Mouse (Mus musculus) heart, embryonic 11.5 days (tissue): Measurements from ENCODE around the gene Khdrbs2. TPM values are rescaled to one million over a fixed set of nuclear protein-coding genes. Genes with fewer than 3 reads are reported as not detected.

Source experiments
- ATAC-seq: fragments of 200-750 bp; cut with Nextera tagmentation; replicated peaks from 2 replicates; pipeline ENCODE4 v1.8.0; 2017; ENCODE audit warnings: moderate library complexity; ENCODE audit not compliant: insufficient number of reproducible peaks, low FRiP score, low TSS enrichment
- H3K27ac ChIP-seq: fragments of 300-500 bp; sonication (generic); 2 replicates; pipeline ENCODE4 v1.5.1; 2014; ENCODE audit warnings: mild to moderate bottlenecking, low read depth, low read length
- H3K27me3 ChIP-seq: fragments of 300-500 bp; sonication (generic); 2 replicates; pipeline ENCODE4 v1.6.1; 2014; ENCODE audit warnings: mild to moderate bottlenecking, low read length, mixed read lengths; ENCODE audit not compliant: control insufficient read depth, insufficient read depth
- H3K36me3 ChIP-seq: fragments of 300-500 bp; sonication (generic); 2 replicates; pipeline ENCODE4 v1.6.1; 2014; ENCODE audit warnings: mild to moderate bottlenecking, low read length, moderate library complexity, mixed read lengths; ENCODE audit not compliant: control insufficient read depth, insufficient read depth
- H3K4me1 ChIP-seq: fragments of 300-500 bp; sonication (generic); 2 replicates; pipeline ENCODE4 v1.6.1; 2014; ENCODE audit warnings: low read length; ENCODE audit not compliant: control insufficient read depth, insufficient read depth
- H3K4me2 ChIP-seq: fragments of 300-500 bp; sonication (generic); 2 replicates; pipeline ENCODE4 v1.6.1; 2014; ENCODE audit warnings: mild to moderate bottlenecking, moderate library complexity
- H3K4me3 ChIP-seq: fragments of 300-500 bp; sonication (generic); 2 replicates; pipeline ENCODE4 v1.5.1; 2014; ENCODE audit warnings: low read depth, low read length
- H3K9ac ChIP-seq: fragments of 300-500 bp; sonication (generic); 2 replicates; pipeline ENCODE4 v1.6.1; 2014; ENCODE audit warnings: mild to moderate bottlenecking, low read depth, low read length, moderate library complexity
- H3K9me3 ChIP-seq: fragments of 300-500 bp; sonication (generic); replicated peaks from 2 replicates; pipeline ENCODE4 v1.6.1; 2016; ENCODE audit warnings: low read length; ENCODE audit not compliant: control insufficient read depth
- WGBS: fragments of 180-500 bp; shearing (Covaris S2); extraction: QIAGEN DNeasy Blood & Tissue Kit; methylation state at CpG from one replicate; pipeline ENCODE4 v1.1.7; 2014; ENCODE audit not compliant: insufficient replicate concordance; 5-methylcytosine and 5-hydroxymethylcytosine counted together
- polyA plus RNA-seq: library from polyadenylated mRNA; unstranded; fragments of >200 nt; fragmentation: Nextera tagmentation; extraction: Ambion mirVana; gene quantifications from 2 replicates; pipeline ENCODE4 v1.2.1, GENCODE M21; 2014

Khdrbs2 gene
- polyA plus RNA-seq, 1 experiment from 2014 or later: 1.0 TPM

- Histone ChIP-seq H3K36me3 (no peaks in the 10 kb centered on the region), H3K4me2 (no peak overlapping the region), H3K4me1 (no peaks in the 10 kb centered on the region), H3K27me3 (no peaks in the 10 kb centered on the region), H3K9ac (no peak overlapping the region), H3K27ac (no peak overlapping the region), H3K9me3 (no peaks in the 10 kb centered on the region), H3K4me3 (no peak overlapping the region)
- WGBS: 70% methylated on average over 2 of the region's 2 CpGs
- no peak for ATAC-seq
Observed at GRCm38 (mm10) chr1:32407651-32408050, 235.1 kb downstream of the Khdrbs2 start.

- no peaks in the 10 kb centered on the region for H3K9me3 ChIP-seq
- no peak overlapping the region for H3K27ac ChIP-seq
- ATAC-seq: no peak
- WGBS: 43% methylated on average over 1 of the region's 1 CpGs
- H3K27me3 ChIP-seq: no peaks in the 10 kb centered on the region
- no peaks in the 10 kb centered on the region for H3K4me1 ChIP-seq
- H3K4me3 ChIP-seq: no peak overlapping the region
- H3K36me3 ChIP-seq: no peaks in the 10 kb centered on the region
- H3K9ac ChIP-seq: no peak overlapping the region
- no peak overlapping the region for H3K4me2 ChIP-seq
Observed at GRCm38 (mm10) chr1:32428410-32428809, 255.9 kb downstream of the Khdrbs2 start.

GRCm38 (mm10) chr1:32429493-32429892 lies 257.0 kb downstream of the Khdrbs2 start:
- no peaks in the 10 kb centered on the region for H3K36me3 ChIP-seq
- H3K9me3 ChIP-seq: no peaks in the 10 kb centered on the region
- no peak for ATAC-seq
- 37% methylated on average over 1 of the region's 1 CpGs for WGBS
- H3K4me1 ChIP-seq: no peaks in the 10 kb centered on the region
- H3K27me3 ChIP-seq: no peaks in the 10 kb centered on the region
- no peak overlapping the region for H3K4me3 ChIP-seq
- no peak overlapping the region for H3K9ac ChIP-seq
- no peak overlapping the region for H3K27ac ChIP-seq
- no peak overlapping the region for H3K4me2 ChIP-seq

- Histone ChIP-seq H3K36me3 (no peaks in the 10 kb centered on the region), H3K4me3 (no peak overlapping the region), H3K27me3 (no peaks in the 10 kb centered on the region), H3K4me2 (no peak overlapping the region), H3K27ac (no peak overlapping the region), H3K9ac (no peak overlapping the region), H3K9me3 (no peaks in the 10 kb centered on the region), H3K4me1 (no peaks in the 10 kb centered on the region)
- 82% methylated on average over 3 of the region's 3 CpGs for WGBS
- ATAC-seq: 0 out of 2 replicates have a peak, but pooled peaks have one; percentile 7
Observed at GRCm38 (mm10) chr1:32430516-32430915, 258.0 kb downstream of the Khdrbs2 start.

- H3K4me1 ChIP-seq: no peaks in the 10 kb centered on the region
- H3K36me3 ChIP-seq: no peaks in the 10 kb centered on the region
- no peak overlapping the region for H3K9ac ChIP-seq
- no peak for ATAC-seq
- H3K27me3 ChIP-seq: no peaks in the 10 kb centered on the region
- no peaks in the 10 kb centered on the region for H3K9me3 ChIP-seq
- whole genome bisulfite sequencing: 82% methylated on average over 2 of the region's 2 CpGs
- no peak overlapping the region for H3K27ac ChIP-seq
- no peak overlapping the region for H3K4me2 ChIP-seq
- no peak overlapping the region for H3K4me3 ChIP-seq
Observed at GRCm38 (mm10) chr1:32433118-32433517, 260.6 kb downstream of the Khdrbs2 start.

GRCm38 (mm10) chr1:32443927-32444326 lies 271.4 kb downstream of the Khdrbs2 start:
- no peaks in the 10 kb centered on the region for H3K4me1 ChIP-seq
- H3K9ac ChIP-seq: no peak overlapping the region
- H3K27ac ChIP-seq: no peak overlapping the region
- H3K36me3 ChIP-seq: no peaks in the 10 kb centered on the region
- H3K9me3 ChIP-seq: no peaks in the 10 kb centered on the region
- no peak overlapping the region for H3K4me3 ChIP-seq
- H3K27me3 ChIP-seq: no peaks in the 10 kb centered on the region
- no peak for ATAC-seq
- H3K4me2 ChIP-seq: no peak overlapping the region
- 81% methylated on average over 5 of the region's 5 CpGs for WGBS

GRCm38 (mm10) chr1:32463103-32463516 lies 290.6 kb downstream of the Khdrbs2 start:
- H3K4me1 ChIP-seq: no peaks in the 10 kb centered on the region
- no peaks in the 10 kb centered on the region for H3K36me3 ChIP-seq
- no peak for ATAC-seq
- no peak overlapping the region for H3K9ac ChIP-seq
- no peak overlapping the region for H3K27ac ChIP-seq
- no peak overlapping the region for H3K4me2 ChIP-seq
- no peaks in the 10 kb centered on the region for H3K9me3 ChIP-seq
- H3K27me3 ChIP-seq: no peaks in the 10 kb centered on the region
- H3K4me3 ChIP-seq: no peak overlapping the region
- WGBS: 78% methylated on average over 6 of the region's 6 CpGs

- no peaks in the 10 kb centered on the region for H3K36me3 ChIP-seq
- 62% methylated on average over 2 of the region's 2 CpGs for WGBS
- no peaks in the 10 kb centered on the region for H3K27me3 ChIP-seq
- H3K9me3 ChIP-seq: no peaks in the 10 kb centered on the region
- no peak for ATAC-seq
- H3K9ac ChIP-seq: no peak overlapping the region
- H3K4me3 ChIP-seq: no peak overlapping the region
- no peaks in the 10 kb centered on the region for H3K4me1 ChIP-seq
- H3K27ac ChIP-seq: no peak overlapping the region
- no peak overlapping the region for H3K4me2 ChIP-seq
Observed at GRCm38 (mm10) chr1:32471022-32471421, 298.5 kb downstream of the Khdrbs2 start.

GRCm38 (mm10) chr1:32471502-32472214 lies 299.1 kb downstream of the Khdrbs2 start:
- no peak overlapping the region for H3K4me2 ChIP-seq
- no peak overlapping the region for H3K4me3 ChIP-seq
- H3K9me3 ChIP-seq: no peaks in the 10 kb centered on the region
- no peaks in the 10 kb centered on the region for H3K27me3 ChIP-seq
- ATAC-seq: no peak
- H3K4me1 ChIP-seq: no peaks in the 10 kb centered on the region
- WGBS: 79% methylated on average over 11 of the region's 11 CpGs
- no peaks in the 10 kb centered on the region for H3K36me3 ChIP-seq
- H3K27ac ChIP-seq: no peak overlapping the region
- no peak overlapping the region for H3K9ac ChIP-seq
